Mouse (Mus musculus) mouse embryonic stem cell (cell line): ENCODE data around the gene Sctr.
"Not testable (repeated sequence)": the region's sequence is repeated elsewhere in the genome, so short reads cannot be mapped to it uniquely, and the experiment has no call there.

ENCODE experiments used
- in situ Hi-C, 2 experiments: fragments of 300-500 bp; cut with MboI; formaldehyde crosslinking; loops; 1 replicate in 1 of 2; 3 replicates in 1 of 2; pipeline ENCODE4 v1.14.3; 2019 to 2020; ENCODE audit warnings: low sequenced_read_pairs in 2 of 2, low pct_unique_long_range_greater_than_20kb in 1 of 2, mixed read lengths in 1 of 2; ENCODE audit not compliant: unreplicated experiment in 1 of 2

The Sctr gene

GRCm38 (mm10) chr1:120085696-120086095 lies 79.0 kb downstream of the Sctr start:
- in situ Hi-C loops, result loop anchor here in 1 of 2 experiments (5.0 kb wide), 1 partner anchor 53 kb away; no protein-coding TSS in a partner anchor

GRCm38 (mm10) chr1:120086644-120087043 lies 80.0 kb downstream of the Sctr start:
- in situ Hi-C loops, result loop anchor here in 1 of 2 experiments (5.0 kb wide), 1 partner anchor 54 kb away; no protein-coding TSS in a partner anchor

GRCm38 (mm10) chr1:120089180-120089579 lies 82.5 kb downstream of the Sctr start:
- in situ Hi-C loops, result loop anchor here in 1 of 2 experiments (5.0 kb wide), 1 partner anchor 57 kb away; no protein-coding TSS in a partner anchor

- in situ Hi-C loops, result no loop called here
These were observed 84.3 kb downstream of the Sctr start for GRCm38 (mm10) chr1:120090880-120091570.

- in situ Hi-C loops, result not testable (repeated sequence)
These were observed 86.9 kb downstream of the Sctr start for GRCm38 (mm10) chr1:120093482-120094134.

- in situ Hi-C loops, result no loop called here
These were observed 88.2 kb downstream of the Sctr start for GRCm38 (mm10) chr1:120094920-120095319.

GRCm38 (mm10) chr1:120098327-120098726 lies 91.6 kb downstream of the Sctr start:
- in situ Hi-C loops, result no loop called here

GRCm38 (mm10) chr1:120099483-120099882 lies 92.8 kb downstream of the Sctr start:
- in situ Hi-C loops, result no loop called here

- in situ Hi-C loops, result no loop called here
These were observed 93.9 kb downstream of the Sctr start for GRCm38 (mm10) chr1:120100456-120101226.

GRCm38 (mm10) chr1:120101227-120101609 lies 94.5 kb downstream of the Sctr start:
- in situ Hi-C loops, result no loop called here

GRCm38 (mm10) chr1:120105556-120105959 lies 98.9 kb downstream of the Sctr start:
- in situ Hi-C loops, result no loop called here

- in situ Hi-C loops, result no loop called here
These were observed 103.2 kb downstream of the Sctr start for GRCm38 (mm10) chr1:120109741-120110432.

- in situ Hi-C loops, result no loop called here
These were observed 105.1 kb downstream of the Sctr start for GRCm38 (mm10) chr1:120111766-120112165.

GRCm38 (mm10) chr1:120112251-120113187 lies 105.8 kb downstream of the Sctr start:
- in situ Hi-C loops, result no loop called here
